Mouse (Mus musculus): Measurements from ENCODE around the gene Myo3b.

Gene Myo3b

GRCm38 (mm10) chr2:70066338-70067022, 27.6 kb downstream of the Myo3b start:
- DNase-seq (ENCODE audit: low read depth), result no peak

GRCm38 (mm10) chr2:70069861-70070260, 30.9 kb downstream of the Myo3b start:
- no peak for DNase-seq (ENCODE audit: low read depth)

- no peak for DNase-seq (ENCODE audit: low read depth)
Measured at GRCm38 (mm10) chr2:70083444-70084020, 44.6 kb downstream of the Myo3b start.

DNA sequence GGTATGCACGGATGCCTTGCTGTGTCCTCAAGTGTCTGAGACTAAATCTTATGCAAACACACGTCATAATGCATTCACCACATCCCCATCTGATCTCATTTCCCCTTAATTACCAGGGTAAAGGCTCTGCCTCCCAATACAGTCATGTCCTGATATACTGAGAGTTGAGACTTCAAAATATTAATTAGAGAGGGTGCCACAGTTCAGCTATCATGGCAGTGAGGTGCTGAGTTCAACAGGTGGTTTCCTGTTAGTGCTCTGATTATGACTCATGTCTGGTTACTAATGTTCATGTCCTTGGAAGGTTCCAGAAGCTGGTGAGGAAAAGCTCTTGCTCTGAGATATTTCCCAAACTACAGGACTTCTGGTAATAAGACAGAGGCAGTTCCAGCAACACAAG, 52.3 kb downstream of the Myo3b start:
- no peak for DNase-seq (ENCODE audit: low read depth)

DNA sequence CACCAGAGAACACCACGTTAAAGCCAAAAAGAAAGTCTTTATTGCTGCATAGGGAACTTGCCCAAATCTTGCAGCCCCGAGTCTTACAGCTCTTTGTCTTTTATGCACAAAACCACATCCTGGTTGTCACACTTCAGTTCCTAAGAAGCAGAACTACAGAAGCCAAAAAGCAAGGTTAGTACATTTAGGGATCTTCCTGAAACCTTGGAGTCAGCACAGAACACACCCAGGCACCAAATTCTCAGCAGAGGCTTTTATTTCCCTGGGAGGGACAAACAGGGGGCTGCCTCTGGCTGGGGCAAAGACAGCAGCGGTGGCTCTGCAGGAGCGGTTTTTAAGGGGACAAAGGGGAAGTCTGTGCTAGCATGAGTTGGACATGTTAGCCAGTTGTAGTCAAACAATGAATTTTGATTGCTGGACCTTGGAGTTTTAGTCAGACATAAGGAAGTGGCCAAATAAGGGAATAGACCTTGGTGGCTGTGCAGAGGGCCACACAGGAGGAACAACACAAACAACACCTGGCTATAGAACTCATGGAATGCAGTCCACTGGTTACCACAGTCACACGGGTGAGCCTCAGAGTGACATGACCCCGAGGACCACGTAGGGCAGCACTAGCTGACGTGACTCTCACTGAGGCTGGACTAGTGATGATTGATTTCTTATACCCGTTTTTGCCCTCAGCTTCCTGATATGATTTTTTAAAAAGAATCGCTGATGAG, 53.0 kb downstream of the Myo3b start:
- no peak for DNase-seq (ENCODE audit: low read depth)

- no peak for DNase-seq (ENCODE audit: low read depth)
Measured at GRCm38 (mm10) chr2:70092665-70093064, 53.7 kb downstream of the Myo3b start.

DNA sequence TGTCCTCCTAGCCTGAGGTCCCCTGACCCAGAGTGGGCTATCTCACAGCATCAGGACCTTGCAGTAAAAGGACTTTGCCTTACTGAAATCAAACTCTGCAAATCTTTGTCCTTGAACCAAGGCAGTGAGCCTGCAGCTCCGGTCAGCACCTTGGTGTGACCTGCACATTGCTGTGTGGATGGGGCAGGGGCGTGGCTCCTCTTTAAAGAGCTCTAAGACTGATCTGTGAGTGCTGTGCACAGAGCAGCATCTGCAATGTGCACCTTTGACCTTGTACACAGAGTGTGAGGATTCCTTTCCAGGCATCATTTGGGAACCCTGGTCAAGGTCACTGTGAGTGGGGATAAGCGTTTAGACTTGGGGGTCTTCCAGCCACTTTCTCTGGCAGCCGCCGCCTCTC, 55.5 kb downstream of the Myo3b start:
- no peak for DNase-seq (ENCODE audit: low read depth)

GRCm38 (mm10) chr2:70097229-70098095, 58.5 kb downstream of the Myo3b start:
- no peak for DNase-seq (ENCODE audit: low read depth)

DNA sequence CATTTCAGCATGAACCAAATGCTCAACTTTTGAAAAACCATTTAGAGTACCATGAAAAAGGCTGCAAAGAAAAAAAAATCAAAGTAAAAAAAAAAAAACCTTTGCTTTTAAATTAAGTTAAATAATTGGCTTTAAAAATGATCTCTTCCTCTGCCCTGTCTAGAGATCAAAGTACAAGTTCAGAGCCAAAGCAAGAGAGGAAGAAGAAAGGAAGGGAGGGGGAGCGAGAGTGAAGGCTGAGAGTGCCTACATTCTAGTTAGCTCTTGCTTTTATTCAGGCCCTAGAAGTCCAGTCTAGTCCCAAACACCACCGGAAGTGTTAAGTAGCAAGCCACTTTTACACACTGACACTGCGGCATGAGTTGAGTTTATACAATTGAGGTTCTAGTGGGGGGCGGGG, 60.5 kb downstream of the Myo3b start:
- no peak for DNase-seq (ENCODE audit: low read depth)

DNA sequence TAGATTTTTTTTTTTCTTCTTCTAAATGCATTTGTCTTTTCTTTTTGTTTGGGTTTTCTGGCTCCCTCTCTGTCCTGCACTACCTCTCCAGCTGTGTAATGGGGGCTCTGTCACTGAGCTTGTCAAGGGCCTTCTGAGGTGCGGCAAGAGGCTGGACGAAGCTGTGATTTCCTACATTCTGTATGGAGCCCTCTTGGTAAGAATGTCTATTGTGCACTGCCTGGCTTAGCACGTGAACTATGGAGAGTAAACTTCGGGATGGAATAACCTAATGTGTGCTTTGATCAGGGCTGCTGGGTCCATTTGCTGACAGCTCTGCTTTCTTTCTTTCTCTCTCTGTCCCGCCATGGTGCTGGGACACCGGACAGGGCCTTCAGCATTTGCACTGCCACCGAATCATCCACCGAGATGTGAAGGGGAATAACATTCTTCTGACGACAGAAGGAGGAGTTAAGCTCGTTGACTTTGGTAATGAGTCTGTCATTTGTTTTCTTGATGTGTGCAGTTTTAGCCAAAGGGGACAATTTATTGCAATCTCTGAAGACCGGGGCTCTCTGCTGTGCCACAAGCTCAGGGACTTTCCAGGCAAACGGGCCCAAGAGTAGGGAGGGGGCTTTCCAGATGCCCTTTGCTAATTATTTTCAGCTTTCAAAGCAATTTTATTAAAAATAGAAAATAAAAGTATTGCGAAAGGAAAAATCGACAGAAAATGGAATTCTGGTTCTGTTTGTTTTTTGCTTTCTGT, 66.5 kb downstream of the Myo3b start:
- DNase-seq (ENCODE audit: low read depth), result no peak

GRCm38 (mm10) chr2:70109010-70109409, 70.1 kb downstream of the Myo3b start:
- DNase-seq (ENCODE audit: low read depth), result no peak

- DNase-seq (ENCODE audit: low read depth), result no peak
Measured at GRCm38 (mm10) chr2:70113798-70114782, 75.2 kb downstream of the Myo3b start.

- DNase-seq (ENCODE audit: low read depth), result no peak
Measured at GRCm38 (mm10) chr2:70118376-70119264, 79.7 kb downstream of the Myo3b start.

DNA sequence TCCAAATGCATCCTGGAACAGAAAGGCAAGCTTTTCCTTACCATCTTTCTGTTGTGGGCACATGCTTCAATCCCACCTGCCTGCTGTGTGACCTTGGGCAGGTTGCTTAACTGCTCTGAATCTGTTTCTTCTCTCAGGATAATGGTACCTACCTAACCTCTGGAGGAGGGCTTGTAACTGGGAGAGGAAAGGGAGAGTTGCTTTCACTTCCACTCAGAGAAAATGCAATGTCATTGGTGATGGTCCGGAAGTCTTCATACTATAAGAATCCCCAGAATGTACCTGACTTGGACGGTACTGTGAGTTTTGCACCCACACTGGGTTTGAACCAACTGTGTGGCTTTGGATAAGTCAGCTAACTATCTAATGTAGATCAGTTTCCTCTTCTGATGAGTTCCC, 80.3 kb downstream of the Myo3b start:
- no peak for DNase-seq (ENCODE audit: low read depth)

- no peak for DNase-seq (ENCODE audit: low read depth)
Measured at GRCm38 (mm10) chr2:70126330-70126729, 87.4 kb downstream of the Myo3b start.

DNA sequence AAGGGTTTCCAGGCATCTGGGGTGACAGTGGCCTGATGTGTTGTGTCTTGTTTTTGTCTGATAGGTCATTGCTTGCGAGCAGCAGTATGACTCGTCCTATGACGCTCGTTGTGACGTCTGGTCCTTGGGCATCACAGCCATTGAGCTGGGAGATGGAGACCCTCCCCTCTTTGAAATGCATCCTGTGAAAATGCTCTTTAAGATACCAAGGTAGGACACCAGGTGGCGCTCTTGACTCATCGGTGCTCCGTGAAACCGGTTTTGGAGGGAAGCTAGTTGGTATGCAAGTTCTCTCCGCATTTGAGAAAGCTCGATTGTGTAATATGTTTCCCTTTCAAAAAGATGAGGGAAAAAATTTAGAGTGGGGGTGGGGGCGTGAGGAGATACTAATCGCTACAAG, 87.9 kb downstream of the Myo3b start:
- DNase-seq (ENCODE audit: low read depth), result peak; percentile 24

DNA sequence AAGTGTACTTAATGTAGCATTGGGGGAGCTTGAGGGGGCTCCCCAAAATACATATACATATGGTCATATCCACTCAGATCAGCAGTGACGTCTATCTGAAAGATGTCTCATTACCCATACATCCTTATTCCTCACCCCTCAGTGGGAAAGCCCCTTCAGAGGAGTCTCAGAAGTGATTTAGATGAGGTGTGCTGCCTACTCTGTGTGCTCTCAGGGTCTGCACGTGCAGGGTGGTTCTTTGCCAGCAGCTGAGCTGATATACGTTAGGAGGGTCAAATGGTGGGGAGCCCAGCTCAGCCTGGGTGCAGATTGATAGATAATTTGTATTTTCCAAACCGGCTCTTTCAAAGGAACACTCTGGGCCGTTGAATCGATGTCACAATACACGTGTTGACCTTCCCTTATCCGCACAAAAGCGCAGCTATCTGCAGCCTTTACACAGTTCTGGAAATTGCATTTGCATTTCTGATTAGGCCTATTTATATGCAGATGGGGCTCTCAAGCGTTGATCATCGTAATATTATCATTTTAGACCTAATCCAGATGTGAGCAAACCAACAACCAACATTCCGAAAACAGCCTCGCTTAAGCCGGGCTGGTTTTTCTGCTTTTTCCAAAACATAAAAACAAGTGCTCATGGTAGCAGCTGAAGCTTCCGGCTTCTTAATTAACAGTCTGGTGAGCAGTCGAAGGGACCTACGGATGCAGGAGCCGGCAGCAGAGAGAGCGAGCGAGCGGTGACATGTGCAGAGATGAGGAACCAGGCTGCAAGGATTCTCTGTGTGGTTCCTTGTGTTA, 88.6 kb downstream of the Myo3b start:
- DNase-seq (ENCODE audit: low read depth), result no peak

DNA sequence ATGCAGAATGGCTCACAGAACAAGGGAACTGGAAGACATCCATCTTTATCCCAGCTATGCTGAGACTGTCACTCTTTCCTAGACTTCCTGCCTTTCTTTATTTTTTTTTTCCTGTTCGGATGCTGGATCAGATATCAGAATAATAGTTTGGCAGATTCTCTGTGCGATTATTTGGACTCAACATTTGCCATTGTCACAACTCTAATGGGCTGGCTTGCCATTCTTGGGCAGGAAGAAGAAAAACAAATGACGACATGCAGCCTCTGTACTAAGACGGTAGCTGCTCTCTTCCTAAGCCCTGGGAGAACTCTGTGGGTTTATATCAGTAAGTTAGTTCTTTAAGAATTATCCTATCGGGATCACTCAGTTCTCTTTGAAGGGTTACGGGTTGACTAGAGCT, 89.7 kb downstream of the Myo3b start:
- no peak for DNase-seq (ENCODE audit: low read depth)

DNA sequence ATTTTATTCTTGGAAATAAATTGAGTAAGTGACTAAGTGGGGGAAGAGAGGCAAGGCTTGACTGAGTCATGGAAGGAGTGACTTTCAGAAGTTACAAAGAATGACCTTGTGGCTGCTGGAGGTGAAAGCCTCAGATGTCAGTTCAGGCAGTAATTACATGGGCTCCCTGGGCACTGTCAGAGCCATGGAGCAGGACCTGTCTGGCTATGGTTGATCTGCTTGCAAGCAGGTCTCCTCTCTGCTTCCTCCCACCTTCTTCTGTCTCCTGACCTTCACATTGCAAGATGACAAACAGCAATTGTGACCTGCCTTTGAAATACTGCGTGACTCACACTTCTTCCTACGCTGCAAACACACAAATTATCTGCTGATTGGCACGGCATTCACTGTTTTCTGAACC, 90.6 kb downstream of the Myo3b start:
- DNase-seq (ENCODE audit: low read depth), result no peak
